Mouse (Mus musculus): Measurements from ENCODE around the gene Olfr658.

Gene Olfr658

DNA sequence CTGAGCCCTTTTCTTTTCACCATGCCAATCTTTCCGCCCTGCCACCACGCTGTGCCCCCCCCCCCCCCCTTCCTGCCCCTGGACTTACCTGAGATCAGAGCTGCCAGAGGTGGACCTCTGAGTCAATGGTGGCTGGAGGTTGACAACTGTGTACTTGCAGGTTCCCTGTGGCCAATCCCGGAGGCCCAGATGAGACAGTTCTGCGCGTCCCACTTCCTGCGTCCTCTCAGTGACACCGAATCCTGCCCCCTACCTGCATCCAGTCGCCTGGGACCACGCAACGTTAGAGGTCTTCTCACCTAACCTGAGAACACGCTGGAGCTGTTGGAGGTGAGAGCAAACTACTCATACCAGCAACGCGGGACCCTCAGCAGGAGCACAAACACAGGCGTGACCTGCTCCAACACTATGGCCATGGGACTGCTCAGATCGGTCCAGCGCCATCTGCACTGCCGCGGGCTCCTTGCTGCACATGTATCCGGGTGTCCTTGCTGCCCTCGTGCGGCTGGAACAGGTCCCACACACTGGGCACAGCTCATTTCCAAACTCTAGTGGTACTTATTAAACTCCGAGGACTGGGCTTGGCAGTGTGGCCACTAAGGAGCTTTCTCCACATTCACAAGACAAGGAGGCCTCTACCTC, at the start of gene Olfr658:
Gene Olfr658, minus strand, starts transcription at position 465 of the 642 bp plus-strand sequence.
- DNase-seq = peak; percentile 8

DNA sequence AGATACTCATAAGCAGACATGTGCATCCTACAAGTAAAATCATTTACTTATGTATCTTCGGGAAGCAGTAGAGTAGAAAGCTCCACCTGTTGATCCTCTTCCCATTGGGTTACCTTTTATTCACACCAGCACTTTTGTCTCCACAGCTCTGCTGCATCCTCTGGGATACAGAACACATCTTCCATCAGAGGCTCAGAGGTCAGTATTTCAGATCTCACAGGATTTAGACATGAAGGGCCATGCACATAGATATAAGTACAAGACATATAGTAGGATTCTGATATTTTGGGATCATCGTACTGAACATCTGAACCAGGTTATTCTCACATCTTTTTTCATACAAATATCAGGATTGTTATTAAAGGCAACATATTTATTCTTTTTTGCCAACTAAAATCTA, 39.1 kb upstream of the Olfr658 start, which contains the start of gene Olfr661:
Gene Olfr661, plus strand, starts transcription at position 301 of the 400 bp plus-strand sequence.
- DNase-seq = no peak

- DNase-seq = no peak
Observed at GRCm38 (mm10) chr7:104666453-104666852, 19.3 kb upstream of the Olfr658 start, which contains the start of gene Olfr659. Olfr659 (plus strand) TSS chr7:104666753.

DNA sequence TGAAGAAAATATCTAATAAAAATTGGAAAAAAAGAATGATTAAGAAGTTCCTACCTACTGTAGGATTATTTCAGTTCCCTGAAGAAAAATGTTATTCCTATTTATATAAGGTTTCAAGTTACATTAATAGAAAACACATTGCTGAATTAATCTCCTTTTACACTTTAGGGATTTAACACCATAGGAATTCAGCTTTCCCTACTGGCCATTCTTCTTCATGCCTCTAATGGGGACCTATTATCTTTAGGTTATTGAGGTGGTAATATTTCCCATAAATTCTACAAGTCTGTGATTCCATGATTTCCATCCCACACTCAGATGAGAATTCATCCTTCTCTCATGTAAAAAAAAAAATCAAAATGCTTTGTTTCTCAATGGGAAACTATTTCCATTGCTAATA, 22.6 kb downstream of the Olfr658 start, which contains the start of gene Olfr657:
Gene Olfr657, plus strand, starts transcription at position 301 of the 400 bp plus-strand sequence.
- DNase-seq = no peak

GRCm38 (mm10) chr7:104613655-104614054, 33.5 kb downstream of the Olfr658 start, which contains the start of gene Olfr656:
Olfr656 (plus strand) TSS chr7:104613955.
- no peak for DNase-seq

GRCm38 (mm10) chr7:104604727-104605126, 42.4 kb downstream of the Olfr658 start:
- no peak for DNase-seq

GRCm38 (mm10) chr7:104603173-104603572, 43.9 kb downstream of the Olfr658 start:
- peak; percentile 17 for DNase-seq

DNA sequence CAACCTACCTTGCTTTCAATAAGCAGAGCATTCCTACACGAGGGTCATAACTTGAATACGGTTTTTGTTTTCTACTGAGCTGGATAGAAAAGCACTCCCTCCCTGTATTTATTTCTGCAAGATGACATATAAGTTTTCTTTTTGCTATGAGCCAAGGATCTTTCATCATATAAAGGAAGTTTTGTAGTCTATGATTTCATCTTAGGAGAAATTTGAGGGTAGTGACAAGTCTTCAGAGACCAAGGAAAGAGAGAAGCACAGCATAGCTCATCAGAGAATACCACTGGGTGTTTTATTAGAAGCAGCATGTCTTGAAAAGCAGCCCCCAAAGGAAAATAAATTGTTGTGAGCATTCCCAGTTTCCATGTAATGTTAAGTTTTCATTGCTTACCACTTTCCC, 45.4 kb downstream of the Olfr658 start, which contains the start of gene Olfr655:
Gene Olfr655, minus strand, starts transcription at position 101 of the 400 bp plus-strand sequence.
- DNase-seq = no peak
